Mouse (Mus musculus) hindbrain, embryonic 12.5 days (tissue): ENCODE data around the gene Arhgap21. TPM values are rescaled to one million over a fixed set of nuclear protein-coding genes. Genes with fewer than 3 reads are reported as not detected.

Experiments
- polyA plus RNA-seq: library from polyadenylated mRNA; unstranded; fragments of >200 nt; fragmentation: Nextera tagmentation; extraction: Ambion mirVana; gene quantifications from 2 replicates; pipeline ENCODE4 v1.2.1, GENCODE M21; 2016

Gene Arhgap21
- polyA plus RNA-seq, 1 experiment from 2014 or later = 64.4 TPM

Other genes starting within 250 kb of the Arhgap21 start
- gene Enkur, start 236.5 kb upstream of the Arhgap21 start, polyA plus RNA-seq = 3.9 and 5.0 TPM in 2 replicates
- gene Thnsl1, start 236.8 kb upstream of the Arhgap21 start, polyA plus RNA-seq = 16.5 and 18.9 TPM in 2 replicates